Mouse (Mus musculus): ENCODE results near the gene Gm47985.

DNA sequence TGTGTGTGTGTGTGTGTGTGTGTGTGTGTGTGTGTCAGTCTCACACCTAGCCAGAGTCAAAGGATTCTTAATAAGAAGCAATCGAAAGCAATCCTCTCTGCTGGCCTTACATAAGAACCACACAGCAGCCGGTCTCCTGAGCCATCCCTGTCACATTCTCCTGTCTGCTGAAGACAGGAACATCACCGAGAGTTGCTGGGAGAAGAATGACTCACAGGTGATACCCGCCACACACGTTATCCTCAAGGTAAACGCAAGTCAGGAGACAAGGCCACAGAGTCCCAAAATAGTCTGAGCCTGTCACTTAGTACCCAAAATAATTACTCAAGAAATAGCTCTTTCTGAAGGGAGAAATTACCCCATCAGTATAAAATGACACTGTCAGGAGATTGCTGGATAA lies 43.9 kb upstream of the Gm47985 start:
- no peak for TF ChIP-seq CTCF (IDR thresholded peaks at IDR 0.05; ENCODE audit: low read depth)
- no peak for TF ChIP-seq EP300 (IDR thresholded peaks at IDR 0.05; ENCODE audit: low read depth)
